Mouse (Mus musculus): ENCODE measurements around the gene Atf7. TPM values are rescaled to one million over a fixed set of nuclear protein-coding genes. Genes with fewer than 3 reads are reported as not detected.

Atf7 gene
- polyA plus RNA-seq, 1 experiment from 2014 or later, result 14.3 TPM

- H3K4me2 ChIP-seq, result no peak overlapping the region
Observed at GRCm38 (mm10) chr15:102572081-102572480, 53.2 kb downstream of the Atf7 start.

GRCm38 (mm10) chr15:102567849-102568248, 57.4 kb downstream of the Atf7 start:
- Histone ChIP-seq H3K4me3 (no peak overlapping the region), H3K36me3 (peaks cover 9% of the 10 kb centered on the region), H3K4me2 (no peak overlapping the region), H3K4me1 (no peaks in the 10 kb centered on the region), H3K9me3 (replicated peaks) (no peaks in the 10 kb centered on the region), H3K27me3 (replicated peaks) (no peaks in the 10 kb centered on the region), H3K27ac (no peak overlapping the region), H3K9ac (no peak overlapping the region)
- ATAC-seq, result no peak
- 66% methylated on average over 2 of the region's 2 CpGs for WGBS (ENCODE audit: insufficient replicate concordance)

More at GRCm38 (mm10) chr15:102572081-102572480, 53.2 kb downstream of the Atf7 start:
- 81% methylated on average over 3 of the region's 3 CpGs for WGBS (ENCODE audit: insufficient replicate concordance)
- no peaks in the 10 kb centered on the region for H3K27me3 ChIP-seq (replicated peaks)
- H3K9me3 ChIP-seq (replicated peaks), result no peaks in the 10 kb centered on the region
- H3K9ac ChIP-seq, result no peak overlapping the region
- no peaks in the 10 kb centered on the region for H3K4me1 ChIP-seq
- peaks cover 10% of the 10 kb centered on the region; the same call in 1 of the 2 replicates for H3K36me3 ChIP-seq
- ATAC-seq, result no peak
- H3K27ac ChIP-seq, result no peak overlapping the region
- no peak overlapping the region for H3K4me3 ChIP-seq

DNA sequence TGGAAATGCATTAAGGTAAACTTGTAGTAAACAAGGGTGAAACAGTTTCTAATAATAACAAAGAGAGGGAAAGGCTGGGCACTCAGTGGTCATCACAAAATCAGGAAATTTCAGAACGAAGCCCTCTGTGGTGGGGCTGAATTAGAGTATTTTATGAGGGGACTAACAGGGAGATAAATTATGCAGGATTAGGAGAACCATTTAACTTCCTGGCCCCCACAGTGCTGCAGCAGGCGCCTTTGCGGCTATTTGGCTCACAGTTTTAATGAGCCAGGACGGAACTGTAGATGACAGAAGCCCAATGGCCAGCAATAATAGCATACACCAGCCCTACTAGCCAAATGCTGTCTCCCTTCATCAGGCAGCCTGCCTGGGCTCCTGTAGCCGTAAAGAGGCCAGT, 61.6 kb downstream of the Atf7 start:
- Histone ChIP-seq H3K27me3 (replicated peaks) (no peaks in the 10 kb centered on the region), H3K27ac (no peak overlapping the region), H3K4me1 (no peaks in the 10 kb centered on the region), H3K9me3 (replicated peaks) (no peaks in the 10 kb centered on the region), H3K36me3 (peaks cover 27% of the 10 kb centered on the region), H3K4me2 (no peak overlapping the region), H3K4me3 (no peak overlapping the region), H3K9ac (no peak overlapping the region)
- no peak for ATAC-seq
- 83% methylated on average over 5 of the region's 5 CpGs for WGBS (ENCODE audit: insufficient replicate concordance)

- Histone ChIP-seq H3K4me2 (no peak overlapping the region), H3K36me3 (peaks cover 27% of the 10 kb centered on the region), H3K4me1 (no peaks in the 10 kb centered on the region), H3K9me3 (replicated peaks) (no peaks in the 10 kb centered on the region), H3K4me3 (no peak overlapping the region), H3K27me3 (replicated peaks) (no peaks in the 10 kb centered on the region), H3K9ac (no peak overlapping the region), H3K27ac (no peak overlapping the region)
- 74% methylated on average over 3 of the region's 3 CpGs for WGBS (ENCODE audit: insufficient replicate concordance)
- ATAC-seq, result no peak
Observed at GRCm38 (mm10) chr15:102563061-102563460, 62.2 kb downstream of the Atf7 start.

- Histone ChIP-seq H3K4me2 (no peak overlapping the region), H3K27me3 (replicated peaks) (no peaks in the 10 kb centered on the region), H3K9ac (no peak overlapping the region), H3K4me3 (no peak overlapping the region), H3K36me3 (peaks cover 28% of the 10 kb centered on the region), H3K27ac (no peak overlapping the region), H3K9me3 (replicated peaks) (no peaks in the 10 kb centered on the region), H3K4me1 (no peaks in the 10 kb centered on the region)
- ATAC-seq, result no peak
- WGBS (ENCODE audit: insufficient replicate concordance), result 88% methylated on average over 1 of the region's 1 CpGs
Observed at GRCm38 (mm10) chr15:102562491-102562890, 62.8 kb downstream of the Atf7 start.

- Histone ChIP-seq H3K36me3 (peaks cover 62% of the 10 kb centered on the region), H3K9ac (no peak overlapping the region), H3K4me3 (no peak overlapping the region), H3K4me1 (no peaks in the 10 kb centered on the region), H3K4me2 (no peak overlapping the region), H3K27me3 (replicated peaks) (no peaks in the 10 kb centered on the region), H3K9me3 (replicated peaks) (no peaks in the 10 kb centered on the region), H3K27ac (no peak overlapping the region)
- no peak for ATAC-seq
Observed at GRCm38 (mm10) chr15:102557580-102557979, 67.7 kb downstream of the Atf7 start.

GRCm38 (mm10) chr15:102555581-102555980, 69.7 kb downstream of the Atf7 start:
- Histone ChIP-seq H3K9me3 (replicated peaks) (no peaks in the 10 kb centered on the region), H3K4me2 (no peak overlapping the region), H3K4me3 (no peak overlapping the region), H3K36me3 (peaks cover 69% of the 10 kb centered on the region), H3K9ac (no peak overlapping the region), H3K4me1 (no peaks in the 10 kb centered on the region), H3K27ac (no peak overlapping the region), H3K27me3 (replicated peaks) (no peaks in the 10 kb centered on the region)
- 85% methylated on average over 1 of the region's 1 CpGs for WGBS (ENCODE audit: insufficient replicate concordance)
- ATAC-seq, result no peak

- Histone ChIP-seq H3K9me3 (replicated peaks) (no peaks in the 10 kb centered on the region), H3K36me3 (peaks cover 77% of the 10 kb centered on the region), H3K4me1 (no peaks in the 10 kb centered on the region), H3K9ac (no peak overlapping the region), H3K27me3 (replicated peaks) (no peaks in the 10 kb centered on the region), H3K4me2 (no peak overlapping the region), H3K4me3 (no peak overlapping the region), H3K27ac (no peak overlapping the region)
- 88% methylated on average over 5 of the region's 5 CpGs for WGBS (ENCODE audit: insufficient replicate concordance)
- no peak for ATAC-seq
Observed at GRCm38 (mm10) chr15:102552599-102552998, 72.7 kb downstream of the Atf7 start.

GRCm38 (mm10) chr15:102547478-102547877, 77.8 kb downstream of the Atf7 start:
- Histone ChIP-seq H3K27ac (no peak overlapping the region), H3K27me3 (replicated peaks) (no peaks in the 10 kb centered on the region), H3K9ac (no peak overlapping the region), H3K4me2 (no peak overlapping the region), H3K4me3 (no peak overlapping the region), H3K36me3 (peaks cover 75% of the 10 kb centered on the region), H3K9me3 (replicated peaks) (no peaks in the 10 kb centered on the region), H3K4me1 (no peaks in the 10 kb centered on the region)
- ATAC-seq, result no peak
- 84% methylated on average over 3 of the region's 3 CpGs for WGBS (ENCODE audit: insufficient replicate concordance)

DNA sequence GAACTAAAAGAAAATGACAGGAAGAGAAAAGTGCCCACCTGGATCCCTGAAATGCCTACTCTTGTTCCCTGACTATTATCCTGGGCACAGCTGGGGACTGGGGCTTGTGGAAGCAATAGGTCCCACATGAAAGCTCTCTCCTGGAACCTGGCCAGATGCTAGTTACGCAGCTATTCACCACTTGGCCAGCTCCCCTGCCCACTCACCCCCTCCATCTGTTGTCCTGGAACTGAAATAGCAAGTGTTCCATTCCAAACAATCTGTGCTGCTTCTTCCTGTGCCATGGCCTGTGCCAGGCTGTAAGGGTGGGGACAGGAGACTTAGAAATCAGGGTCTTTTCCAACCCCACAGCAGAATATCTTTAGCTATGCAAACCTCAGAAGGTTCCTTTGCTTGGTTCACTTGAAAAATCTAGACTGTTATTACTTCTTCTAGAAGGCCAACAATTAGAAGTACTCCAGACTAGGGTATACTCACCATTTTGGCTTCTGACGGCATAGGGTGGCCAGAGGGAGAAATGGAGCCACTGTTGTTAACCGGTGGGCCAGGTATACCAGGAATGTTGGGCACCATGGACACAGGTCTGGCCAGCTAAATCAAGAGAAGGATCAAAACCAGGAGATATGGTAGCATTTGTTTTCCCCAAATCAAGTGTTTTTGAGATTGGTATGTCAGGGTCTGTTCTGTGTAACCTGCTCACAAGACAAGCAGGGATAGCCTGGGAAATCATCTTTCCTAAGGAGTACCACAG, 78.4 kb downstream of the Atf7 start:
- H3K36me3 ChIP-seq, result peaks cover 75% of the 10 kb centered on the region
- H3K27me3 ChIP-seq (replicated peaks), result no peaks in the 10 kb centered on the region

DNA sequence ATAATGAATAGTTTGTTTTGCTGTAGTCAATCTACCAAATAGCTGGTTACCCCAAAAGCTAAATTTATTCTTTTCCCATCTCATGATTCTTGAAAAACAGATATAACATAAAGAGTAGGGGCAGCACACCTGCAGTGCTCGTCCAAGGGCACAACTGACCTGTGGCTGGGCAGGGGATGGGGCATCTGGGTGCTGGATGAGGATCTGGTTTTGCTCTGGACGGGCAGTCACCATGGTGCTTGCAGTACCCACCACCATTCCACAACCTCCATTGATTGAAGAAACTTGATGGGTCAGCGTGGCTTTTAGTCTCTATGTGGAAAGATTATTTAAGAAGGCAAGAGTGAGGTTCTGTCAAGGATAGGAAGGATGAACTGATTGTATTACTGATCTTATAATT, 79.0 kb downstream of the Atf7 start:
- peaks cover 75% of the 10 kb centered on the region for H3K36me3 ChIP-seq
- no peak for ATAC-seq
- WGBS (ENCODE audit: insufficient replicate concordance), result 79% methylated on average over 3 of the region's 3 CpGs
- H3K27ac ChIP-seq, result no peak overlapping the region
- no peaks in the 10 kb centered on the region for H3K9me3 ChIP-seq (replicated peaks)
- no peaks in the 10 kb centered on the region for H3K4me1 ChIP-seq
- H3K4me2 ChIP-seq, result no peak overlapping the region
- no peak overlapping the region for H3K9ac ChIP-seq
- no peaks in the 10 kb centered on the region for H3K27me3 ChIP-seq (replicated peaks)
- no peak overlapping the region for H3K4me3 ChIP-seq

More for the DNA sequence above, 78.4 kb downstream of the Atf7 start:
- no peak overlapping the region for H3K27ac ChIP-seq
- H3K4me1 ChIP-seq, result no peaks in the 10 kb centered on the region
- 74% methylated on average over 3 of the region's 3 CpGs for WGBS (ENCODE audit: insufficient replicate concordance)
- H3K9ac ChIP-seq, result no peak overlapping the region
- H3K4me3 ChIP-seq, result no peak overlapping the region
- H3K9me3 ChIP-seq (replicated peaks), result no peaks in the 10 kb centered on the region
- ATAC-seq, result no peak
- no peak overlapping the region for H3K4me2 ChIP-seq

GRCm38 (mm10) chr15:102544801-102545200, 80.5 kb downstream of the Atf7 start:
- 87% methylated on average over 4 of the region's 4 CpGs for WGBS (ENCODE audit: insufficient replicate concordance)
- Histone ChIP-seq H3K9me3 (replicated peaks) (no peaks in the 10 kb centered on the region), H3K9ac (no peak overlapping the region), H3K36me3 (peaks cover 82% of the 10 kb centered on the region), H3K4me2 (no peak overlapping the region), H3K4me3 (no peak overlapping the region), H3K27me3 (replicated peaks) (no peaks in the 10 kb centered on the region), H3K4me1 (no peaks in the 10 kb centered on the region), H3K27ac (no peak overlapping the region)
- ATAC-seq, result no peak

GRCm38 (mm10) chr15:102533926-102534325, 91.3 kb downstream of the Atf7 start:
- Histone ChIP-seq H3K36me3 (peaks cover 77% of the 10 kb centered on the region), H3K4me1 (no peaks in the 10 kb centered on the region), H3K4me3 (no peak overlapping the region), H3K9me3 (replicated peaks) (no peaks in the 10 kb centered on the region), H3K27ac (no peak overlapping the region), H3K4me2 (no peak overlapping the region), H3K27me3 (replicated peaks) (no peaks in the 10 kb centered on the region), H3K9ac (no peak overlapping the region)
- ATAC-seq, result no peak
- 83% methylated on average over 7 of the region's 7 CpGs for WGBS (ENCODE audit: insufficient replicate concordance)
